Mouse (Mus musculus) left cerebral cortex, postnatal 4 days (tissue): ENCODE measurements at regions not wholly inside any gene's neighbourhood (a gene's known extent, or its start where the extent isn't known, plus 50 kb on each side); places are given as distances from the start of the nearest gene placed in this dataset.

ENCODE experiments used
- DNase-seq: peaks from one replicate; pipeline ENCODE4 v3.0.0-alpha.2; 2022
- intact Hi-C: fragments of 180-260 bp; cut with DNase I; formaldehyde crosslinking; loops from one replicate; pipeline ENCODE4 v1.15.1; 2025

DNA sequence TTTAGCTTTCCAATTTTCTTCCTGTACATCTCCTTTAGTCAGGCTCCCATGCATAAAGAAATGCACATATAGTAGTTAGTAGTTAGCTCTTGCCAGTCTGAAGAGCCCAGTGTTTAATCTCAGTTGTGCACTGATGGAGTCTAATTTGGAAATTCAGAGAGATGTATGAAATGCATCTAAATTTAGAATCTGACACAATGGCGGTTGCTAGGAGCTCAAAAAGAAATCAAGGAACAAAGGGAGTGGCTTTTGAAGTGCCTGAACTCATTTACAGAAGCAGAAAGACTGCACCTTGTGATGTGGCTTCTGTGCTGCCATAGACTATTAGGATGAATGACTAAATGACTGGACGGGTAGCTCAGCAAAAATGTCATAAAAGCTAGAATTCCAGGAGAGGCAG is 916.3 kb downstream of the Rps29 start:
- no peak for DNase-seq
- intact Hi-C loops, result no loop called here

GRCm38 (mm10) chr12:68231803-68232202 is 927.2 kb downstream of the Rps29 start:
- intact Hi-C loops, result no loop called here
- peak; percentile 68 for DNase-seq

DNA sequence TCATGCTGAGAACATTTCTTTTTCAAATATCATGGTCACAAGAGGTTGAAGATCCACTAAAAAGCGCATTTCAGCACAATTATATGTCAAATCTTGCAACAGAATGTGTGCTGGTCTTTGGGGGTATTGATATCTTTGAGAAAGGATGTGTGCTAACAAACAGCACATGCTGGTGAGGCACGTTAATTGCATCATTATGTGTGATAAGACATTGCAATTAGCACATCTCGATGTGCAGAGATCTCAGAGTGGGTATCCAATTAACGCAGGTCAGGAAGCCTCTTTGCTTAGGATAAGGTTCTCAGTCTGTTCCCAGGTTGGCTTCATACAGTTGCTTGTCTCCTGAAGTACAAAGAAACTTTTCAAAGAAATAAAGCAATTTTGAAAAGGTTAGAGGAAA is 941.9 kb downstream of the Rps29 start:
- no peak for DNase-seq
- intact Hi-C loops, result no loop called here

GRCm38 (mm10) chr12:68208302-68208701 is 950.7 kb downstream of the Rps29 start:
- intact Hi-C loops, result no loop called here
- DNase-seq, result no peak

DNA sequence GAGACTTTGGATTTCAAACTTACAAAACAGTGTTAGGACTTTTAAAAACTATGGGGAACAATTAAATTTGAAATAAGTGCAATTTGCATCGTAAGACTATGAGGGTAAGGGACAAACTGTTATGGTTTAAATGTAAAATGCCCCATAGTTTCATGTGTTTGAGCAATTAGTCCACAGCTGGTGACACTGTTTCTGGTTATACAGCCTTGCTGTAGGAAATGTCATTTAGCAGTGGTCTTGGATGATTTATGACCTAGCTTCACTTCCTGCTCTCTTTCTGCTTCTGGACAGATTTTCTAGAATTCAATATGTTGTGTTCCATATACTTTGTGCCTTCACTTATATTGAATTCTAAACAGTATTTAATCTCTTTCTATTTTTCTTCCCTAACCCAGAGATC is 961.5 kb upstream of the Mdga2 start:
- no peak for DNase-seq
- intact Hi-C loops, result no loop called here

DNA sequence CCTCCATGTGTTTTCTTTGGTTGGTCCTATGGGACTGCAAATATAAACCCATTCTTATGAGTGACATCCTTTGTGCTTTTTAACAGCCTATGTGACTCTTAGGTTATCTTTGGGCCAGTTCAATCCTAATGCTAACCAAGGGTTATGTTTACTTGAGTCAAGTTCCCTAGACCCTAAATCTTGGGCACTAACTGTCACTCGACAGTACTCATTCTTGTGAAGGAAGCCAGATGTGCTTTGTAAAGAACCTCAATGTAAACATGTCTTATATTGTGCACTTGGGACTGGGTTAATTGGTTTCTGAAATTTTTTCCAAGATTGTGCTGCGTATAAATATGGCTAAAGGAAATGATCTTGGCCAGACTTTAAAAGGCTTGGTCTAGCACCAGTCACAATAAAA is 939.0 kb upstream of the Mdga2 start:
- no peak for DNase-seq
- intact Hi-C loops, result no loop called here

DNA sequence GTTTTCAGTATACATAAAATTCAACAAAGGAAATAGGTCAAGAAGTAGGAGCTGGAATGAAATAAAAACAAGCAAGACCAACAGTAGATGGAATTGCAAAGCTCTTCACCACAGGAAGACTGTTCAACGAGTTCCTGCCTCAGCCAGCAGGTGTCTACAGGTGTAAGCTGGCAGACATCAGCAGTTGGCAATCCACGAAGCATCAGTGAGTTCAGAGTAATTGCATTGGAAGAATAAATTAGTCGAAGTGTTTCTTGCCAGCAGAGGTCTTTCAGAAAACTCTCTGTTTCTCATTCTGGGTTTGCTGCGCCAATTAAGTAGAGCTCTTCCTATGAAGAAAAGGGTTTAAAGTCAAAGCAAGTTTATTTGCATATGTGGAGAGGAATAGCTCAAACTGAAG is 925.7 kb upstream of the Mdga2 start:
- intact Hi-C loops, result no loop called here
- peak; percentile 3 for DNase-seq

DNA sequence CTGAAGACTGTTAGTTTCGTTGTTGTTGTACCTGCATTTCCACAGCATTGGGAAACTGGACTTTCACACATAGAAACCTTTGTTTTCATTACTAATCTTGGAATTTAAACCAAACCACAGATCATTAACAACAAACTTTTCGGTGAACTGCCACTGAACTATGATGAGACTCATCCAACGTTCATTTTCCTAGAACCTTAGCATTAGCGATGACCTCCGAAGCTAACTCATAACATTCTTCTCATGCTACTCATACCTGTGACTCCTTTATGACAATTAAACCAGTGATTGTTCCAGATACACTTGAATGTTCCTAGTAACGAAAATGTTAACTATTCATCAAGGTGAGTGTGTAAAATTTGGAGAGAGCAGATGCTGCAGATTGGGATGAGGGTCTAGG is 917.5 kb upstream of the Mdga2 start:
- DNase-seq, result no peak
- intact Hi-C loops, result no loop called here

DNA sequence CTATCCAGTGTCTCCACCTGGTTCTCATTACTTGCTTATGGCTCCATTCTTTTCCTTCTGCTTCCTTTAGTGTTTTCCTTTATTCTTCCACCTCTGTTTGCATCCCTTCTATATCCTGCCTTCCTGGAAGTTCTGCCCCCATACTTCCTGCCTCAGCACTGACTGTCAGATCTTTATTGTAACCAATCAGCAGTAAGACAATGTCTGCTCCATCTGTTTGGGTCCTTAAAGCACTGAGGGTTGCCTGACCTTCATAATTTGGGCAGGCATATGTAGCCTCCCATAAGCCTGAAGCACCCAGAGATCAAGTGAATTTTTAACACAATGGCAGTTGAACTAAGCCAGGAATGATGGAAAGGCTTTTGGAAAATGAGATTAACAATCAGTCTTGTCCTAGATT is 909.4 kb upstream of the Mdga2 start:
- no peak for DNase-seq
- intact Hi-C loops, result no loop called here

GRCm38 (mm10) chr12:68115762-68116161 is 893.4 kb upstream of the Mdga2 start:
- intact Hi-C loops, result no loop called here
- DNase-seq, result no peak
